ENCODE assay signal across 9 mouse cellular contexts in the genomic region with DNA sequence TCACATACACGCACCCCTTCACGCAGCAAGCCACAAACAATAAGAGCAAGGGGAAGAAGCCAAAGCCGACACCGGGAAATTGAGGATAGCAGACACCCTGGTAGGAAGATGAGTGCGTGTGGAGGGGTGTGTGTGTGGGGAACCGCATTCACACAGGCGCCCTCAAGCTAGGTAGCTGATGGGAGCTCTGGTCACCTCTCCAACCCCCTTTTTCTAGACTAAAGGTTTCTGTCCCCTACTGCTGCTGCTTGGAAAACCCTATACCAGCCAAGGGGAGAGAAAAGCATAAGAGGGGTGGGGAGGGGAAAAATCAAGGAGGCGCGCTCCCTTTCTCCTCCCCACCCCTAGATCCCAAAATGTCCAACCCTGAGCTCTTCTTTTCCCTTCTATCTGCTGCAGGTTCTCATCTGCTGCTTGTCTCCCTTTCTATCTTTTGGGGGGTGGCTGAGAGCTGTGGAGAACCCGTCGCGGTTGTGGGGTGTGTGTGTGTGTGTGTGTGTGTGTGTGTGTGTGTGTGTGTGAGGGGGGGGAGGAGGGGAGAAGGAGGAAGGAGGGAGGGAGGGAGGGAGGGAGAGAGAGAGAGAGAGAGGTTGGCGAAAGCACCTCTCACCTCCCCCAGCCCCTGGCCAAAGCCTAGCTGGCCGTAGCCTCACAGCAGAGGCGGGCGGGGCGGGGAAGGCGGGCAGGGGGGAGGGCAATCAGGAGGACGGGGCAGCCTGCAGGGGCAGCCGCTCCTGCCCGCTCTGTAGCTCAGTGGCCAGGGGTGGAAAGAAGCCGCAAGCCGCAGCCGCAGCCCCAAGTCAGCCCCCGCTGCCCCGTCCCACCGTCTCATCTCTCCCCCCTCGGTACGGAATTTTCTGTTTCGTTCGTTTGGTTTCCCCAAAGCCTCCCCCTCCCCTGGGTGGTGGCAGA. TPM values are rescaled to one million over a fixed set of nuclear protein-coding genes. Genes with fewer than 3 reads are reported as not detected.
DNase-seq lines count a peak whose midpoint lies in the region; ATAC-seq and TF ChIP-seq lines count a peak whose summit lies in the region.
"Had no signal": no experiment of that assay in that cellular context is flagged by ENCODE, and none has a peak within 500 bp of the region (broad histone marks: within the 10 kb centered on the region; RNA-seq: fewer than 3 reads in every experiment).

A gene (plus strand): TSS at position 701 of the 912 bp plus-strand sequence.

- peak; percentile 2 to 3 for DNase-seq in frontal cortex, postnatal 14 days (ENCODE audit: low spot score in 2 of 2)
- DNase-seq in frontal cortex, postnatal 25 days (ENCODE audit: low spot score in 2 of 2) = no peak
- peak; percentile 6 for DNase-seq in right cerebral cortex, postnatal 25 days
- DNase-seq in right cerebral cortex, postnatal 36 days (ENCODE audit: low spot score in 2 of 2) = no peak
- no peak for DNase-seq in spleen, postnatal 14 days (ENCODE audit: low spot score in 2 of 2)
- DNase-seq in adipocyte (ENCODE audit: low spot score) = no peak

- 0 out of 2 replicates have a peak, but pooled peaks cover 4% of the 10 kb centered on the region for H3K27me3 ChIP-seq in intestine, postnatal 0 days (replicated peaks; ENCODE audit: control insufficient read depth, insufficient read depth, low read length)
- peaks cover 40% of the 10 kb centered on the region for H3K27me3 ChIP-seq in midbrain, embryonic 12.5 days

- no peak within 1 kb of the TSS for H3K27ac ChIP-seq in intestine, postnatal 0 days (ENCODE audit: low read depth, low read length)
- no peak within 1 kb of the TSS for H3K27ac ChIP-seq in midbrain, embryonic 12.5 days (replicated peaks)

- WGBS in intestine, postnatal 0 days = 28% methylated on average over 16 of the region's 31 CpGs
- 35% methylated on average over 22 of the region's 31 CpGs for WGBS in midbrain, embryonic 12.5 days

- no peak for ATAC-seq in intestine, postnatal 0 days
- ATAC-seq in midbrain, embryonic 12.5 days (ENCODE audit: low FRiP score, low read depth) = peak; percentile 83

- H3K4me3 ChIP-seq in intestine, postnatal 0 days (ENCODE audit: low read depth, low read length) = peak within 1 kb of the TSS; percentile 26
- H3K4me3 ChIP-seq in midbrain, embryonic 12.5 days = peak within 1 kb of the TSS; percentile 50

- H3K36me3 ChIP-seq in intestine, postnatal 0 days (ENCODE audit: control insufficient read depth, insufficient read depth) = no peaks in the 10 kb centered on the region
- H3K36me3 ChIP-seq in midbrain, embryonic 12.5 days = no peaks in the 10 kb centered on the region
- H3K36me3 ChIP-seq: G1E had no signal

- TF ChIP-seq CTCF in intestine, postnatal 0 days (IDR thresholded peaks at IDR 0.05; ENCODE audit: low read depth) = no peak

- peak within 1 kb of the TSS; percentile 62 for H3K4me2 ChIP-seq in intestine, postnatal 0 days (replicated peaks; ENCODE audit: low read depth)
- H3K4me2 ChIP-seq in midbrain, embryonic 12.5 days (replicated peaks) = peak within 1 kb of the TSS; percentile 69

- H3K9ac ChIP-seq in intestine, postnatal 0 days (ENCODE audit: low read depth, low read length) = no peak within 1 kb of the TSS
- H3K9ac ChIP-seq in midbrain, embryonic 12.5 days (replicated peaks) = peak within 1 kb of the TSS; percentile 31; the same call in 1 of the 2 replicates

- no peaks in the 10 kb centered on the region for H3K4me1 ChIP-seq in intestine, postnatal 0 days (replicated peaks; ENCODE audit: control insufficient read depth, insufficient read depth, low read length)
- H3K4me1 ChIP-seq in midbrain, embryonic 12.5 days = no peaks in the 10 kb centered on the region

- no peaks in the 10 kb centered on the region for H3K9me3 ChIP-seq in intestine, postnatal 0 days (ENCODE audit: control insufficient read depth)
- H3K9me3 ChIP-seq in midbrain, embryonic 12.5 days = no peaks in the 10 kb centered on the region
- H3K9me3 ChIP-seq: G1E had no signal

RNA-seq across cellular contexts. Expression of the gene that starts here (rescaled TPM):
- polyA plus RNA-seq in intestine, postnatal 0 days (2015; fragmentation: Nextera tagmentation; extraction: Ambion mirVana) = 0.07 and 0.13 TPM in 2 replicates
- polyA plus RNA-seq in midbrain, embryonic 12.5 days (2016; fragmentation: Nextera tagmentation; extraction: Ambion mirVana) = 0.18 and 0.54 TPM in 2 replicates
- polyA plus RNA-seq: G1E had no signal

Comparison
In these comparisons a context has a peak if more than half of its experiments do, and no peak if none do; other contexts are left out.
1. DNase-seq: peak in frontal cortex, postnatal 14 days (2 of 2) and right cerebral cortex, postnatal 25 days (single experiment); none in frontal cortex, postnatal 25 days (0 of 2), right cerebral cortex, postnatal 36 days (0 of 2), spleen, postnatal 14 days (0 of 2) and adipocyte (single experiment).
2. Peak in ATAC-seq, H3K4me3 ChIP-seq, H3K9ac ChIP-seq and H3K4me2 ChIP-seq in midbrain, embryonic 12.5 days; RNA of the gene not detected or under 1 TPM.